Mouse (Mus musculus): ENCODE data around the gene Frmd4b. TPM values are rescaled to one million over a fixed set of nuclear protein-coding genes. Genes with fewer than 3 reads are reported as not detected.
A peak's percentile ranks its signal among the peaks of the same experiment; 100 is the strongest.
"Not testable (repeated sequence)": the region's sequence is repeated elsewhere in the genome, so short reads cannot be mapped to it uniquely, and the experiment has no call there.

Gene Frmd4b
- polyA plus RNA-seq, 1 experiment from 2014 or later, result 21.5 TPM

DNA sequence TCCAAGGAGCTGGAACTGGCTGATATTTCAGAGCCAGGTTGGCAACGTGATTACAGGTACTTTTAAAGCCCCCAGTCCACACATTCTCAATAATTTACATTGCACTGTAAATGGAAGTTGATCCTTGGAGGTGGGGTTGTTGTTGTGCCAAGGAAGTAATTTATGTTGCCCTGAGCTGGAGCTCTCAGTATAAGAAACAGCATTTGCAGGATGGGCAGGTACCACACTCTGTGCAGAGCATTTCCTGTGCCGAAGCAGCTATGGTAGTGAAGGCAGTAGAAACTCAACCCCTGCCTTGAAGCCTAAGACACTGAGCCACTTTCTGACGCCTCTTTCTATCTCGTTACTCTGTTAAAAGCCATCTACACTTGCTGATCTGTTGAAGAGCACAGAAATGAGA is 341.6 kb downstream of the Frmd4b start:
- no peak for TF ChIP-seq CTCF (IDR thresholded peaks at IDR 0.05)
- no peaks in the 10 kb centered on the region for H3K27me3 ChIP-seq
- ATAC-seq (no peak), DNase-seq (ENCODE audit: low read depth, low spot score) (no peak)
- POLR2A ChIA-PET, result no interaction called here
- in situ Hi-C loops (cut with MboI; ENCODE audit: low pct_unique_long_range_greater_than_20kb), result loop anchor here (5.0 to 10.0 kb wide), 2 partner anchors 142 to 459 kb away; no protein-coding TSS in a partner anchor
- CTCF ChIA-PET, result interaction anchor here (1.3 to 7.6 kb wide), 3 partner anchors 9 to 139 kb away, joined by 3 to 80 read pairs (median 7); no protein-coding TSS in a partner anchor

DNA sequence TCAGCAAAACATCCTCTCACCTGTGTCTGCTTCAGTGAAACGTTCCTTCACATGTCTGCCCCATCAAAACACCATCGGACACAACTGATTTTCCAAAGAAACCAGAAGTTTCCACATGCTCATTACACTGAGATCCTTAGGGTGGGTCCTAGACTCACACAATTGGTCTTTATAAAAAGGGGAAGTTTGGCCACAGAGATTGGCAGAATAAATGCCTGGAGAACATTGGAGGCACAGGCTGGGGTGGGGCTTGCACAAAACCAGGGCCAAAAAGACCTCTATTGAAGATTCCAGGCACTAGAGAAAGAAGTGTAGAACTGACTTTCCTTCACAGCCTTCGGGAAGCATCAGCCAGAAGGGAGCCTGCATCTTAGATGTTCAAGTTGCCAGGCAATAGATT is 343.6 kb downstream of the Frmd4b start:
- DNase-seq (ENCODE audit: low read depth, low spot score) (no peak), ATAC-seq (no peak)
- ChIA-PET POLR2A (no interaction called here), CTCF (no interaction called here)
- TF ChIP-seq CTCF (IDR thresholded peaks at IDR 0.05), result no peak
- in situ Hi-C loops (cut with MboI; ENCODE audit: low pct_unique_long_range_greater_than_20kb), result loop anchor here (10.0 kb wide), 1 partner anchor 461 kb away; no protein-coding TSS in a partner anchor
- H3K27me3 ChIP-seq, result no peaks in the 10 kb centered on the region

- in situ Hi-C loops (cut with MboI; ENCODE audit: low pct_unique_long_range_greater_than_20kb), result loop anchor here (10.0 kb wide), 1 partner anchor 462 kb away; no protein-coding TSS in a partner anchor
- POLR2A ChIA-PET, result no interaction called here
- CTCF ChIA-PET, result no interaction called here
- TF ChIP-seq CTCF (IDR thresholded peaks at IDR 0.05), result no peak
- DNase-seq (ENCODE audit: low read depth, low spot score) (no peak), ATAC-seq (no peak)
- no peaks in the 10 kb centered on the region for H3K27me3 ChIP-seq
Observed at GRCm38 (mm10) chr6:97273058-97273710, 344.2 kb downstream of the Frmd4b start.

DNA sequence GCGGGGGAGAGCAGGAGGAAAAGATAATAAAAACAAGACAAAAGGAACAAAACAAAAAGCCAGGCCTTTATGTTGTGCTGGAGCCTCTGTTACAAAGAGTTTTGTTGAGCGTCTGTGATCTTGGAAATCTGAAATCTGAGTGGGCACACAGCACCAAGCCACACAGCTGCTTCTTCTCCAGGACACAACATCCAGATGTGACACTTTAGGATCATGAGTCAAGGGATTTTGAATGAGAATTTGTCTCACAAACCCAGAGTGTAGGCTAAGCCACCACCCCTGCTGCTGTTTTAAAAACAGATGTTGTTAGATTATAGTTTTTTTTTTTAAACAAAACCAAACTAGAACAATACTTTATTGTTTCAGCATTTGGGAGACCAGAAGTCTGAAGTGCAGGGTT is 345.0 kb downstream of the Frmd4b start:
- ATAC-seq, result no peak
- POLR2A ChIA-PET, result no interaction called here
- CTCF ChIA-PET, result no interaction called here
- no peak for TF ChIP-seq CTCF (IDR thresholded peaks at IDR 0.05)
- no peak for DNase-seq (ENCODE audit: low read depth, low spot score)
- H3K27me3 ChIP-seq, result no peaks in the 10 kb centered on the region
- in situ Hi-C loops (cut with MboI; ENCODE audit: low pct_unique_long_range_greater_than_20kb), result loop anchor here (10.0 kb wide), 1 partner anchor 462 kb away; no protein-coding TSS in a partner anchor

- in situ Hi-C loops (cut with MboI; ENCODE audit: low pct_unique_long_range_greater_than_20kb), result no loop called here
Observed at GRCm38 (mm10) chr6:97269596-97269995, 347.7 kb downstream of the Frmd4b start.

DNA sequence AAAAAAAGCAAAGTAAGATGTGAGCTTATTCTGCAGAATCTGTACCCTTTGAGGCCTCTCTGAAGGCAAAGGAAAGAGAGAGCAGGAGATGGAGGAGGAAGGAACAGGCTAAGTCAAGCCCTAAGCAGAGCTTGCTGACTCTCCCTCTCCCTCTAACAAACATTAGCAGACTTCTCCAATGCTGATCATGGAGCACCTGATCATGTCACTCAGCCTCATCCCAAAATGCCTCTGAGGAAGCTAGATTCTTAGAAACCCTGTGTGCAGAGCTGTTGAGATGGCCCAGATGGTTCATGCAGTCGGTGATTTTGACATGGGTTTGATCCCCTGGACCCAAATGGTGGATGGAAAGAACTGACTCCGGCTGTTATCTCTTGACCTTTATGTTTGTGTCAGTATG is 350.2 kb downstream of the Frmd4b start:
- DNase-seq (ENCODE audit: low read depth, low spot score), result no peak
- no peaks in the 10 kb centered on the region for H3K27me3 ChIP-seq
- TF ChIP-seq CTCF (IDR thresholded peaks at IDR 0.05), result no peak
- CTCF ChIA-PET, result interaction anchor here (0.9 to 1.8 kb wide), 6 partner anchors 9 to 95 kb away, joined by 3 to 4 read pairs (median 3); partner anchors contain the start of gene Lmod3
- ATAC-seq, result no peak
- POLR2A ChIA-PET, result interaction anchor here (0.6 kb wide), 1 partner anchor 270 kb away, joined by 3 read pairs; no protein-coding TSS in a partner anchor
- in situ Hi-C loops (cut with MboI; ENCODE audit: low pct_unique_long_range_greater_than_20kb), result no loop called here

More at GRCm38 (mm10) chr6:97269596-97269995, 347.7 kb downstream of the Frmd4b start:
- CTCF ChIA-PET, result interaction anchor here (0.7 to 4.2 kb wide), 4 partner anchors 148 to 254 kb away, joined by 3 to 20 read pairs (median 6); no protein-coding TSS in a partner anchor
- TF ChIP-seq CTCF (IDR thresholded peaks at IDR 0.05), result no peak
- DNase-seq (ENCODE audit: low read depth, low spot score) (no peak), ATAC-seq (no peak)
- POLR2A ChIA-PET, result interaction anchor here (0.7 kb wide), 1 partner anchor 14 kb away, joined by 3 read pairs; no protein-coding TSS in a partner anchor
- no peaks in the 10 kb centered on the region for H3K27me3 ChIP-seq

DNA sequence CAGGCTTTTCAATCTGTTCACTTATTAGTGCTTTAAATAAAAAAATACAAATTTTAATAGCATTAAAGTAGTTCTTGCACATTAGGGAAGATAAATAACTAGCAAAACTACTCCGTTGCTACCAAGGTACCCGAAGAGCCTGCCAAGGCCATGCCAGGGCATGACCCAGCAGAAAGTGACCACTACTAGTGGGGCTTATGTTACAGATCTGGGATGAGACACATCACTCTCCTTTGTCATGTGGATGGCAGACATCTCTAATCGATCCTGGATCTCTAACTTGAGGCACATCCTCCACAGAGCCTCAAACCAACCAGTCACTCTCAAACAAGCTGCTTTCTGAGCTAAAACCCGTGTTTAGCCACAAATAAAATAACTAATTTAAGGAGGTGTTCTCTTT is 350.7 kb downstream of the Frmd4b start:
- TF ChIP-seq CTCF (IDR thresholded peaks at IDR 0.05), result no peak
- DNase-seq (ENCODE audit: low read depth, low spot score), result no peak
- ChIA-PET POLR2A (interaction anchor here (0.6 kb wide), 1 partner anchor 222 kb away, joined by 3 read pairs; no protein-coding TSS in a partner anchor), CTCF (interaction anchor here (0.9 to 2.0 kb wide), 9 partner anchors 9 to 150 kb away, joined by 3 to 7 read pairs (median 3); partner anchors contain the start of gene Lmod3)
- no peak for ATAC-seq
- in situ Hi-C loops (cut with MboI; ENCODE audit: low pct_unique_long_range_greater_than_20kb), result no loop called here
- no peaks in the 10 kb centered on the region for H3K27me3 ChIP-seq

DNA sequence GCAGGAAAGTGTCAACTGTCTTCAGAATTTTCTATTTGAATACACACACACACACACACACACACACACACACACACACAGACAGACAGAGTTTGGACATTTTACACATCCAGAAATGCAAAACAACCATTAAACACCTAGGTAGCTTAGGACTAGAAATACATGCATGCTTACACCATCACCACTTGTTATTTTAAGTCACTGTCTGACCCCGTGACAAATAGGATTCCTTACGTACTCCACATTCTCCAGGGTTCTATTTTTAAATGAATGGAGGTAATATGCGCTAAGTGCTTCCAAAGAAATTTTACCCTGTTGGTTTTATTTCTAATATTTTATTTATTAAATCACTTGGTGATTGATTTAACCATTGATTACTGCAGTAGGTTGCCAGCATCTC is 351.6 kb downstream of the Frmd4b start:
- DNase-seq (ENCODE audit: low read depth, low spot score) (no peak), ATAC-seq (no peak)
- in situ Hi-C loops (cut with MboI; ENCODE audit: low pct_unique_long_range_greater_than_20kb), result no loop called here
- ChIA-PET CTCF (interaction anchor here (1.0 to 2.0 kb wide), 5 partner anchors 10 to 151 kb away, joined by 3 to 7 read pairs (median 4); partner anchors contain the start of gene Lmod3), POLR2A (interaction anchor here (0.7 kb wide), 1 partner anchor 139 kb away, joined by 4 read pairs; no protein-coding TSS in a partner anchor)
- H3K27me3 ChIP-seq, result no peaks in the 10 kb centered on the region
- TF ChIP-seq CTCF (IDR thresholded peaks at IDR 0.05), result no peak

DNA sequence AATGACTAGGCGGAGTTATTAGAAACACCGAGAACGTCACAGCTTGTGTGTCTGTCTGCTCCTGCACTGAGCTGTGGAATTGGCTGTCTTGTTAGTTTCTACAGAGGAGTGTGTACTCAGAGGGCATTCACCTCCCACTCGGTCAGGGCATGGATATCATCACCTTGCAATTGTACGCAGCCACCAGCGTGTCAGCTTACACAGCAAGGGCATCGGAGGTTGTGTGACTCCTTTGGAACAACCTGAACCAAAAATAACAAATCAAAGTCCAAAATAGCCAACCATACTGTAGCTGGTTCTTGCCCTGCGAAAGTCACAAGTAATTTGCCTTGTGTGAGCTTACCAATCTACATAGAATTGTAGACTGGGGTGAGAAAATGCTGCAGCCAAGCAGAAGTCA is 352.1 kb downstream of the Frmd4b start:
- POLR2A ChIA-PET, result interaction anchor here (0.7 kb wide), 1 partner anchor 139 kb away, joined by 4 read pairs; no protein-coding TSS in a partner anchor
- CTCF ChIA-PET, result interaction anchor here (0.7 to 2.0 kb wide), 3 partner anchors 15 to 154 kb away, joined by 3 to 7 read pairs (median 5); no protein-coding TSS in a partner anchor
- ATAC-seq, result no peak
- no peak for TF ChIP-seq CTCF (IDR thresholded peaks at IDR 0.05)
- DNase-seq (ENCODE audit: low read depth, low spot score), result no peak
- in situ Hi-C loops (cut with MboI; ENCODE audit: low pct_unique_long_range_greater_than_20kb), result no loop called here
- H3K27me3 ChIP-seq, result no peaks in the 10 kb centered on the region

- DNase-seq (ENCODE audit: low read depth, low spot score), result not testable (repeated sequence)
Observed at GRCm38 (mm10) chr6:97263750-97264149, 353.6 kb downstream of the Frmd4b start.

DNA sequence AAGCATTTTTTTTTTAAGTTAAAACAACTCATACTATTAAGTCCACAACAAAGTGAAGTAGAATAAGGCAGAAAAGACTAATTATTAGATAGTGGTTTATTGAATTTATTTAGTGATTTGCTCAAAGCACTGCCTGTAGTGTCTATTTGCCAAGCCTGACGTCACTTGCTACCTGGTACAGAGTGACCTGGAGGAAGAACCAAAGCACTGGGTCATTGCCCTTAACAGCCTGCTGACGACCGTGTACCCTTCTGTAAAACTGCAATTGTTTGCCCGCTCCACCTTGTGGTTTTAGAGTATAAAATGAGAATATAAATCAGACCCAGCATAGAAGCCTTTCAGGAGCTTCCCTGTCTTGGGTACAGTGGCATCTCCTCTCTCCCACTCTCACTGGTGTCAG is 355.1 kb downstream of the Frmd4b start:
- no peak for ATAC-seq

More at GRCm38 (mm10) chr6:97263750-97264149, 353.6 kb downstream of the Frmd4b start:
- in situ Hi-C loops (cut with MboI; ENCODE audit: low pct_unique_long_range_greater_than_20kb); POLR2A ChIA-PET; CTCF ChIA-PET; ATAC-seq; H3K27me3 ChIP-seq: not testable (repeated sequence)
- peak; percentile 60 for TF ChIP-seq CTCF (IDR thresholded peaks at IDR 0.05)

GRCm38 (mm10) chr6:97259926-97260325 is 357.4 kb downstream of the Frmd4b start:
- ATAC-seq; H3K27me3 ChIP-seq; POLR2A ChIA-PET; DNase-seq (ENCODE audit: low read depth, low spot score): not testable (repeated sequence)
- in situ Hi-C loops (cut with MboI; ENCODE audit: low pct_unique_long_range_greater_than_20kb), result loop anchor here (5.0 kb wide), 1 partner anchor 262 kb away; no protein-coding TSS in a partner anchor
- CTCF ChIA-PET, result interaction anchor here (1.1 to 1.4 kb wide), 3 partner anchors 9 to 157 kb away, joined by 3 to 7 read pairs (median 4); no protein-coding TSS in a partner anchor

More for the DNA sequence above, 355.1 kb downstream of the Frmd4b start:
- ChIA-PET POLR2A (interaction anchor here (0.7 kb wide), 1 partner anchor 153 kb away, joined by 6 read pairs; no protein-coding TSS in a partner anchor), CTCF (interaction anchor here (0.7 to 1.8 kb wide), 2 partner anchors 10 to 19 kb away, joined by 3 read pairs; no protein-coding TSS in a partner anchor)
- in situ Hi-C loops (cut with MboI; ENCODE audit: low pct_unique_long_range_greater_than_20kb), result no loop called here
- TF ChIP-seq CTCF (IDR thresholded peaks at IDR 0.05), result no peak
- no peak for DNase-seq (ENCODE audit: low read depth, low spot score)
- H3K27me3 ChIP-seq, result no peaks in the 10 kb centered on the region

Data from Patski (cell line).